Mouse (Mus musculus) induced T-regulatory cell, adult 2 months (primary cell): Measurements from ENCODE around the gene Lmo7.
A peak's percentile ranks its signal among the peaks of the same experiment; 100 is the strongest.

Experiments
- DNase-seq: peaks from one replicate; pipeline ENCODE4 v3.0.0-alpha.2; 2012; ENCODE audit warnings: low read depth

Gene Lmo7

DNA sequence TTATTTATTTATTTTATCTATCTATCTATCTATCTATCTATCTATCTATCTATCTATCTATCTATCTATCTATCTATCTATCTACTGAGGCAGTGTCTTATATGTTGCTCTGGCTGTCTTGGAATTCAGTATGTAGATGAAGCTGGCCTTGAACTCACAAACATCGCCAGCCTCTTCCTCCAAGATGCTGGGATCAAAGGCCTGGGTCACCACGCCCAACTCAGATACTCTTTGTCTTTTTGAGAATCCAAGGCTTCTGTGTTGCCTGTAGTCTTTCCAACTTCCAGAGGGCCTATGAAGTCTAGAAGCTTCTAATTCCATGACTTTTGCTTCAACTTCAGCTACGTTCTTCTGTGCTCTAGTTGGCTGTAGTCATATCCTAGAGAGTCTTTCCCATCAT, 48.7 kb downstream of the Lmo7 start:
- DNase-seq = no peak

DNA sequence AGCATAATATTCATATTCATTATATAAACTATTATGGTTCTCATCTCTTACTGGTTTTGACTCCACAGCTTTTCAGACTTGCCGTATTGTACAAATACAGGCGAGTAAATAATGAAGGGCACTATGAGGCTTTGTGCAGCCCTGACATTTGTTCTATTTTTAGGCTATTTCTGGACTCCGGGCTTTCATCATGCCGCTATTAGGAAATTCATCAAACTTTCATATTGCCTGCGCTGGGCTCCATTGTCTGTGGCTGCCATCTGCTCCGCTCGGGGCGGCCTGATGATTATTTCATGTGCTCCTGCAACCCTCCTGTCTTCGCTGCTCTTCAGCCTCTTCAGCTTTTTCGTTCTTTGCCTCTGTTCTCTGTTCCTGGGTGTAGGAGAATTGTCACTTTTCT, 50.3 kb downstream of the Lmo7 start:
- DNase-seq = no peak

DNA sequence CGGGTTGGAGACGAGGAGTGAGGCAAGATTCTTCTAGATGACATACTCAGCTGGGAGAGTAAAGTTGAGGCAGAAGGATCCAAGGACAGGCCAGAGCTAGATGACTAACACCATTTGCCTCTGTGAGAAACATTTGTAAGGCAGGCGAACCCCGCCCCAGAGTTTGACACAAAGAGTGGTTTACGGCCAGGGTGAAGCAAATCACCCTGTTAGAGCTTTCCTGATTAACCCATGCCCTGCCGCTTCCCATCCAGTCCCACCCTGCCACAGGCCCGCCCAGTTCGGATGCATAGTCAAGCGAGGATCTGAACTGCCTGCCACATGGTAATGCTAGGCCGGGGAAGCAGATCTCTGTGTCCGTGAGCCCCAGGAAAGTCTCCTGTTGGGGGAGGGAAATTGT, 51.5 kb downstream of the Lmo7 start:
- DNase-seq = no peak

DNA sequence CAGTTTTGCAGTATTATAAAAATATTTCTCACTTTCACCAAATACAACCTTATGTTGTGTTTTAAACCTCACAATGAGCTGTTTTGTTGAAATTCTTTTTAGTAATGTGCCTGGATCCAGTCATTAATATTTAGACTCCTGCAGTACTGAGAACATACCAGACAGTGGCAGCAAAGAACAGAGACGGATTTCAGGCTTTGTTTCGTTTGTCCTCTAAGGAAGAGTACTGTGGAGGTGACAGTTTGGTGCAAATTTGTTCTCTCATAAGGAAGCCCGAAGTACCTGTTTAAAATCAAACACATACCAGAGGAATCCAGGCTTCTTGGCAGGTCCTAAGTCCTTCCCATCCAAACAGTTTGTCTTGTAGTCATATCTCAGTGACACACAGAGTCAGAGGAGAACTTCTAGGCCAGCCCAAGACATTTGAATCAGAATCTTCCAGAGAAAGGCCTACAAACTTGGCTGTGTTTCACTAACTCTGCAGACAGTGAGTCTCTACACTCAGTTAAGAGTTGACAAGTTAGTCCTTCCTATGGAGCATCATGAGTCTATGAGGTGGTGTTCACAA, 52.3 kb downstream of the Lmo7 start:
- DNase-seq = peak; percentile 6

DNA sequence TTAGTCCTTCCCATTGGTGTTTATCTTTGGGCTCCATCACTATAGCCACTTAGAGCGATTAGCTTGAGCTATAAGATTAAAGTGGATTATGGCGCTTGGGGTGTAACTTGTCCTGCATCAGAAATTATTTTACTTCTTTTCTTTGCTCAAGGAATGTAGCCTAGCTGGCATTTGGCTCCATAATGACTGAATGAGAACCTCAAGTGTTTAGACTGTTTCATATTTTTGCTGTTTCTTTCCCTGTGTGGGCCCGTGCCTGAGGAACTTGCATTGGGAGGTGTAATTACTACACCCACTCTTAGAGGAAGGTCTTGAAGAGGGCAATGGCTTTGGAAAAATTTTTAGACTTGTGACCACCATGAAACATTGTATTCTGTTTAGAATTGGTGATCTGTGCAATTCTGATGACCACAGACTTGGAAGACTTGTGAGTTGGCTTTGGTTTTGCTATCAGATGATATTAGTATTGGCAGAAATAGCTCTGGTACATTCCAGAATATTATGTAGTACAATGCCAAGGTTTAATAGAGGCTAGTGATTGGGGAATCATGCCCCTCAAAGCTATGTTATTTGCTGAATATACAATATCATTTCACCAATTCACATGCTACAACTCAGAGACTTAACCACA, 54.7 kb downstream of the Lmo7 start:
- no peak for DNase-seq

DNA sequence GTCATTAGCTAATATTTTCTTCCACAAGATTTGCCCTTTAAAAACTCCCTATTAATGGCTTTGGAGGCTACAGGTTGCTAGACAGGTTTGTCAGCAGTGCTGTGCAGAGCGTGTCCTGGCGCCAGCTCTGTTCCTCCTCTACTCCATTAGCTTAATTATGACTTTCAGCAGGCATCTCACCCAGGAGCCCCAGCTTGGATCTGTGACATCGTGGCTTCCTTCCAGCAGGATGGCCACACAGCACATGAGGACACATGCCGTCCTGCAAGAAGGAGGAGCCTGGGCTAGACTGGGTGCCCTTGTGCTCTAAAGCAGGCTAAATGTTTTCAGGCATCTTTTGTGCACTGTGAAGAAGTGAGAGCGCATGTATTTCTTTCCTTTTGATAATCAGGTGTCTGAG, 58.1 kb downstream of the Lmo7 start:
- no peak for DNase-seq

DNA sequence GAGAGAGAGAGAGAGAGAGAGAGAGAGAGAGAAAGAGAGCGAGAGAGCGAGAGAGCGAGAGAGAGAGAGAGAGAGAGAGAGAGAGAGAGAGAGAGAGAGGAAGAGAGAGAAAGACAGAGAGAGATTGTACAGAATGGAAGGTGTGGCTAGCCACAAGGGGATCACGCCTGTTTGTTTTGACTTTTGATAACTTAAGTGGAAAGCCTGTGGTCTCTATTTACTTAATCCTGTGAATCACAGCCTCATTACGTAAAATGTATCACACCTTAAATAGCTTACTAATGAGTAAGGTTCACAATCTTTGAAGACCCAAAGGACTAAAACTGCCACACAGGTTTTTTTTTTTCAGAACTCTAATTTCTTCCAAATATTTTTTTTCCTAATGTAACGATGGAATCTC, 58.7 kb downstream of the Lmo7 start:
- no peak for DNase-seq

DNA sequence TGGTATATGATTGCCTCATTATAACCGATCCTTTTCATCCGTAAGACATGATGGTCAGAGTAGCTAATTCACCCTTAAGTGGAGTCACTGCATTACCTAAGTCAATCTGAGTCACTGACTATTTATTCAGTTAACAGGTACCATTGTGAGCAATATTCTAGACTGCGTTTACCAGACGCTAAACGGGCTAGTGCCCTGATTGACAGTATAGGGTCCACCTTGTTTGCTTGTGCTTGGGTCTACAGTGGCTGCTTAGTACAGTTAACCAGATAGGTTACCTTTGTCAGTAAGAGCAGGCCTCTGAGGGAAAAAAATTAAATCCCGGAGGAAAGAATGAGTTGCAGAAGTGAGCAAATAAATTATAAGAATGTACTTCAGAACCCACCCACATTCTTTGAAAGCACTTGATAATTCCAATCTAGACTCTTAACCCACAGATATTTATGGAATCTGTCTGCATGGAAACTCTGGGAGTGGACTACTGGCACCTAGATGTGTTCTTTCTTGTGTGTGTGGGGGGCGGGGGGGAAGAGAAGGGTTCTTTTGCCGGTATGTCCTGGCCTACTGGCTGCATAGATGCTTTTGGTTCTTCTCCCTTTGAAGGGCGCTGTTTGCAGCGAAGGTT, 64.9 kb downstream of the Lmo7 start:
- no peak for DNase-seq

DNA sequence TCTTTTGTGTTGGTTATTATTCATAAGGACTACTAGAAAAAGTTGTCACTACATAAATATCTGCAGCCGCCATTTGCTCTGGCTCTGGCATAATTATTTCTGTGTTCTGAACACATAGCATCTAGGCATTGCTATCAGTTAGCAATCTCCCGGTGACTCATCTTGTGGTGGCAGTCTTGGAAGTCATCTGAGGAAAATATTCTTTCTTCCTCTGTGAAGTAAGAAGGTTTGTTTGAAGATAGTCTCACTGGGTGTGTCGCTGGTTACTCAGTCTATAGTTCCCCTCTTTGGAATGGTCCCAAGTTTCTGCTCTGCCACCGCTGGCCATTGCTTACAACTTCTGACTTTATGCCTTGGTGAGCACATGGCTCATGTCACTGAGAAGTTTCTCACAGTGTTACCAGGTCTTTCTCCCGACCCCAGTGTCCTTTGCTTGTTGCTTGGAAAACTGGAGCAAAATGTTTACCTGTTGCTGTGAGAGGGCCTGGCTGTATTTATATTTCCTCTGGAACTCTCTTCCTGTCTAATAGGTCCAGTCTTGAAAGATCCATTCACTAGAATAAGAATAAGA, 68.3 kb downstream of the Lmo7 start:
- no peak for DNase-seq

DNA sequence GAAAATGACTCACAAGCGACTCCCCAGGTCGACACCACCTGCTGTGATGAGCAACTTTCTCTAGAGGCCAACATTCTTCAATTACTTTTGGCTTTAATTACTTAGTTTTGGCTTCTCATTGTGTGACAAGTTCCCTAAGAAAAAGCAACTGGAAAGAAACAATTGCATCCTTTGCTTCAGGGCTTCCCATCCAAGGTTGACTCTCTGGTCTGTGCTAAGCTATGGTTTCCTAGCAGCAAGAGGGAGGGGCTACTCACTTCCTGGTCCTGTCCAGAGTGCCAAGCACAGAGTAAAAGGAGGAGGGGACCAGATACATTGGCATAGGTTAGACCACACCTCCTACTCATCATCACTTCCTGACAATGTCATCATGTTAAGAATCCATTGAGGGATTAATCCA, 69.0 kb downstream of the Lmo7 start:
- DNase-seq = no peak

DNA sequence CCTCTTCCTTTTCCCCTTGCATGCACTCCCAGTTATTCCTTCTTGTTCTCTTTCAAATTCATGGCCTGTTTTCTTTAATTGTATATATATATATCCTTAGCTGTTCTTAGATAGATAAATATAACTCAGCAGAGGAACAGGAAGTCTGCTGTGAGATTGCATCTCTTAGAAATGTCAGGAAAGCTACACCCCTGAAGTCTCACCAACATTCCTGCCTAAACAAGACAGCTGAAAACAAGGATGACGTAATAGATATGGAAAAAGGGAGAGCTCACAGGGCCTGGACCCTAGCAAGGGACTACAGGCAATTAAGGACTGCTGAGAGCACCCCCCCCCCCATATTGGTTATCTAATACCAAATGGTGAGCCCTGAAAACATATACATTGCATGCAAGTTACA, 71.9 kb downstream of the Lmo7 start:
- no peak for DNase-seq

DNA sequence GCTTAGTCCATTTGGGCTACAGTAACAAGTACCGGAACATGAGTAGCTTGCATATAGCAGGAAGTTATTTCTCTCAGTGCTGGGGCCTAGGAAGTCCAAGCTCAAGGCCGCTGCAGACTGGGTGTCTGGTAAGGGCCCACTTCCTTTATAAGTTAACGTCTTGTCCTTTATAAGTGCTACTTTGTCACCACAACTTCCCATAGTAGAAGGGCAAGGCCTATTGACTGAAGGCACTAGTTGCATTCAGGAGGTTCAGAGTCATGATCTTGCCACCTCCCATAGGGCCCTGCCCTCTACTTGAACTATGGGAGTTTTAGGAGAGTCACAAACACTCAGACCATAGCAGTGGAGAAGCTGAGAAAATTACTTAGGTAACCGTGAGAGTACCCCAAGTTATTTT, 74.4 kb downstream of the Lmo7 start:
- no peak for DNase-seq

DNA sequence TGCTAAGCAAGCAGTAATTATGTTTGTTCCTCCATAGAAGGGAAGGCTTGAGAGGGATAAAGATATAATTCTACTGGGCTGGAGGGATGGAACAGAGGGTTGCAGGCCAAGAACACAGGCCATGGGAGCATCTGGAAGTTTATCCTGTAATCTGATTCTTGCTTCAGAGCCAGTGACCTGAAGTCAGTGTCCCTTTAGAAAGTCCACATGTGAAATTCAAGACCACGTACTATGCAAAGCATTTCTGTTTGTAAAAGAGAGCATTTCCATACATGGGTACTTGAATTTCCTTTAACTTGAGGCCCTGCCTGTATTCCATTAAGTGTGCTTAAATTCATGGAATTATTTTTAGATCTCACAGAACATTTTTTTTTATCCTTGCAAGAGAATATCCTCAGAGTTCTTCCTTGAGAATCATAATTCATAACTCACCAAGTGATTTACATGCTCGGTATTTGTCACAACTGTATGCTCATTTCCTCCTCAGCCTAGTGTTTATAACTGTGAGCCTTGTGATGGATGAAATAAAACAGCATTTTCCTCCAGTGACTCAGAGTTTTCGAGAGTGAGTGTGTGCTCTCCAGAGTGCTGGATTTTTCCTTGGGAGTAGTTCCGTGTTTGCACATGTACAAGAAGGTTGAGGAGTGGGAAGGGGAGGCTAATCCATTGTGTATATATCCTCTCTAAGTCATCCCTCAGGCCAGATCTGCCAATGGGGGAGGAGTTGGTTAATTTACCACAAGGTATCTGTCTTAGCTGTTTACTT, 75.0 kb downstream of the Lmo7 start:
- no peak for DNase-seq

DNA sequence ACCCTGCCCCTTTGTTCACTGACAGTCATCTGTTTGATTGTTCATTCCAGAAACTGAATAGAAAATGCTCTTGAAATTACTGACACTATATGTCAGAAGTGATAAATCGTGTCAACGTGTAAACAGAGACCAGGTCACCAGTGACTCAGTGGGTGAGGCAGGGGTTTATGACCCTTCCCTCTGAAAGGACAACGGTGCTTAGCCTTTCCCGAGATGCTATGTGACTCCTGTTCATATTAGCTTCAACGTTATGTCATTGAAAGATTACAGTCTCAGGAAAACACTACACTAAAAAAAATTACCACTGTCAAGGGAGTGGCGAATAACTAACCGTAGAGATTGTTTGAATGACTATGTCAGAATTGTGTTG, 75.6 kb downstream of the Lmo7 start:
- DNase-seq = no peak

DNA sequence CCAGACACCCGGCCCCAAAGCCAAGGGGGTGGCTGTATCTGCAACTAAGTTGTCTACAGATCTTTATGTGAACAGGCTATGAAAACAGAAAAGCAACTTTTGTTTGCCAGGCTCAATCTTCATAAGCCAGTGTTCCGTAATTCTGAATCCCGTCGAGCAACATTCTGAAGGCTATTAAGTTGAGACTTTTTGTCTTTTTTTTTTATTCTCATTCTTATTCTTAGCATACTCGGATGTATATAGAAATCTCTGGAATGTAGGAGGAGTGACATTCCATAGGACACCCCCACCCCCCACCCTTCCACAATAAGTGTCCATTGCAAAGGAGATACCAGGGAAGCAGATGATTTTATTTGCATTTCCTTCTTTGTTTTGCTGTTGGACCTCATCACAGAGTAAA, 76.3 kb downstream of the Lmo7 start:
- DNase-seq = no peak

DNA sequence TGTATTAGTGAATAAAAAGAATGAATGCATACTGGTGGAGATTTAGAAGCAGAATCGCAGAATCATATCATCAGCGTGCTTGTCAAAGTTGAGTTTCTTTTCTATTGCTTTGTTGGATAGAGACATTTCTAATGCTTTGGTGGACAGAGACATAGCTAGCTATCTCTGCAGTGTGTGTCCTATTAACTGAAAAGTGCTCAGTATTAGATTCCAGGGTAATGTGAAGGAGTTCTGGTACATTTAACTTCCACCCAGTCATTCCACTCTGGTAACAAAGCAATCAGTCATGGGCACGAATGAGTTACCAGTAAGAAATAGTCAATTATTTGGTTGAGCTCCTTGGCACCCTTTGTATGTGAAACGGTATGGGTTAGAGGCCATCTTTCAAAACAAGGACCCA, 76.8 kb downstream of the Lmo7 start:
- DNase-seq = no peak

DNA sequence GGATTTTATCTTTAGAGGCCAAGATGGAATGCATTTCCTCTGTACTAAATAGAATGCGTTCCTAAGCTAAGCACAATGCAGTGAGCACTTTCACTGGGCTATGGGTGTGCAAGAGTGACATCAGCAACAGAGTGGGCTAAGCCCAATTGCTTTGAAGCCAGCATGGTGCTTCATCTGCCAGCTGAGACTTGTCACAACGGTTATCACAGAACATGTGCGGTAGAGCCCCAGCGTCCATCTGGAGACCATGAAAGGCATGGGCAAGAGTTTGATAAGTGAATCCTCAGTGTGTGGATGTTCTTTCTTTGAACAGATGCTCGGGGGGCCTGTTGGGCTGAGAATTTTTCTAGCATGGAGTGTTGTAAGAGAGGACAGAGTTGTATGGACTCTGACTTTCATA, 86.7 kb downstream of the Lmo7 start:
- no peak for DNase-seq

DNA sequence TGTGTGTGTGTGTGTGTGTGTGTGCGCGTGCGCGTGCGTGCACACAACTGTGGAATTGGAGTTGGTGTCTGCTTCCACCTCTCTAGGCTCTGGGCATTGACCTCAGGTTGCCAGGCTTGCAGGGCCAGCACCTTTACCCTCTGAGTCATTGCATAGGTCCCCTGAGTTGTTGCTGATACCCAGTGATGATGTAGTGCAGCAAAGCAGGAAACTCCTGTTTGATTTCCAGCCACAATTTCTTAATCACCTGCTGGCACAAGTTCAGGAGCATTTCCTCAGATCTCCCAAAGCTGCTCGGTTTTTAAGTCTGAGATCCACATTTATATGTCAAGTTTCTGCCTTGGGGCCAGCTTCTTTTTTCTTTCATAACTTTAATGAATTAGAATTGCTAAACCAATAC, 92.6 kb downstream of the Lmo7 start:
- DNase-seq = no peak

DNA sequence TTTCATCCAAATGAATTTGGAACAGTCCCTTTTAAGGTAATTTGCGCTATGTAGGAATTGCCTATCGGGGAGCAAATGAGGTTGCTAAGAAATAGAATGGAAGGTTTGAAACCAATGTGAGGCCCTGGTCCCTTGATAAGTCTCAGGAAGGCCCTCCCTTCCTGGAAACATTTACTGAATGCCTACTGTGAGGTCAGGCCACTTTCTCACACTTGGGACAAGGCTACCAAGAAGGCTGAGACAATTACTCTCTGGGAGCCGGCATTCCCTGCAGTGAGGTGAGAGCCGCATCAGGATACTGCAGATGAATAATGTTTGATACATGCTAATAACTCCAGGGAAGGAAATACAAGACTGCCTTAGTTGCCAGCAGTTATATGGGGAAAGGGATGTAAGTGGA, 93.1 kb downstream of the Lmo7 start:
- DNase-seq = no peak

DNA sequence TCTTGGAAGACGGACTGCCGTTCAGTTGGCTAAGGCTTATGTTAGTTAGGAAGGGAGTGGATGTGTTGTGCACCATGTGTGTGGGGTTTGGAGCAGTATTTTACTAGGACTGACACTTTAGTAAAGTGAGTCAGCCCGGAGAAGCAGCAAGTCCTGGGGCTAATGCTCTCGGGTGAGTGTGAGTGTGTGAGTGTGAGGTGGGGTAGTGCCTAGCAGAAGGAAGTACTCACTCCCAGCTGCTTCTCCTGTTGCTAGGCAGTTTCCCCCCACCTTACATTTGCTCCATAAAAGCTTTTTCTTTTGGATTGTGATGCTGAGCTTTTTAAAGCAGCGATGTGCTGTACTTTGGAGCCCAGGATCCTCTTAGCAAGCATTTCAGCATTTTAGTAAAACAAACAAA, 99.9 kb downstream of the Lmo7 start:
- no peak for DNase-seq

DNA sequence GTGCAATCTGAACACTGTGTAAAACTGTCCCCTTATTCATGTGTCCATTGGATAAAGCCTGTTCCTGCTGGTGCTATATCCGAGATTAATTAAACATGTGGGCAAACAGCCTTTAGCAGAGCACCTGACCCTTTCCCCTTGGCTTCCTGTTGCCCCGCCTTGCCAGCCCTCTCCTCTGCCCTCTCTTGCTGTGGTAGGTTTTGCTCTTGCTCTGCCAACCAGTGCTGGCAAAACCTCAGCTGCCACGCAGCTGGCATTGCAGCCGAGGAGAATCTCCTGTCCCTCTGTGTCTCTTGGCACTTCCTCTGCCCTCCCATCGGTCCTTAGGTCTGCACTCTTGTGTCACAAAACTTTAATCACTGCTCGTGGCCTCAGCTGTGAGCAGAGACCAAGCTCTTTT, 100.4 kb downstream of the Lmo7 start:
- no peak for DNase-seq

DNA sequence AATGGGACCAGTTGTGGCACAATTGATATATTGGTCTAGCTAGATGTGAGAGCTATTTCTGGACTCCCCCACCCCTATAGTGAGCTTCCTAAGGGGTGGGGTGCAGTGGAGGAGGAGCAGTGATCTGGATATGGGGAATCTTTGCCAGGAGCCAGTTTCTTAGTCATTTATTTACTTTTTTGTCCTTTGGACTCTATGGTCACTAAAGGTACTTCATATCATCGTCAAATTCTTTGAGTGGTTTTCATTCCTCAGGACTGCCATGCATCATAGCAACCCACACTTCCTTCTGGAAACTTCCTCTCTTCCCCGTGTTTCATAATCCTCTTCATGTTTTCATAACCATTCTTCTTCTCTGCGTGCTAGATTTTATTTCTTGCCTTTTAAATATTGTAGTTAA, 104.4 kb downstream of the Lmo7 start:
- DNase-seq = no peak

DNA sequence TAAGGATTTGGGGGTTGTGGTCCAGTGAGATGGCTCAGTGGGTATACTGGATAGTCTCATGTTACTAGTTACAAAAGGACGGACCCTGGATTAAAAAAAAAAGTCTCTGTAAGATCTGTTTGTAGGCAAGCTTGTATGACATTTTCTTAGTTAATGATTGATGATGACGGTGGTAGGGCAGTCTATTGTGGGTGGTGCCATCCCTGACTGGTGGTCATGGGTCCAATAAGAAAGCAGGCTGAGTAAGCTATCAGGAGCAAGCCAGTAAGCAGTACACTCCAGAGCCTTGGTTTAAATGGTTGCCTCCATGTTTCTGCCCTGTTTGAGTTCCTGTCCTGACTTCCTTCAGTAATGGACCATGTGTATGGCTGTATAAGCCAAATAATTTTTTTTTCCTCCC, 106.6 kb downstream of the Lmo7 start:
- DNase-seq = no peak
